Mouse (Mus musculus): Measurements from ENCODE around the gene Nox4.
"Not testable (repeated sequence)": the region's sequence is repeated elsewhere in the genome, so short reads cannot be mapped to it uniquely, and the experiment has no call there.

Gene Nox4

DNA sequence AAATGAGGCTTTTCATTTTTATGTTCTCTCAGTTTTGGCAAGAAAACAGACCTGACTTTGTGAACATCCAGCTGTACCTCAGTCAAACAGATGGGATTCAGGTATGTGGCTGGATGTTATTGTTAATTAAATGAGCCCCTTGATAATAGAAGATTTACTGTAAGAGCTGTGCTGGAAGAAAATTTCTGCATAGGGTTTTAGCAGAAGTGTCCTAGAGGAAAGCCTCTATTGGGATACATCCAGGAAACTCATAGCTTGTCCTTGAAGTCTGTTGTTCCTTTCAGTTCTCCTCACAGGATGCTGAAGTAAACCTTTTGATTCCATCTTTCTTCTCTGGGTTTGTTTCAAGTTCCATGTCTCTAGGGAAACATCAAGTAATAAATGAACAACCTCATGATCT lies 128.4 kb downstream of the Nox4 start:
- DNase-seq, result no peak

GRCm38 (mm10) chr7:87374935-87375334 lies 129.0 kb downstream of the Nox4 start:
- DNase-seq, result no peak

DNA sequence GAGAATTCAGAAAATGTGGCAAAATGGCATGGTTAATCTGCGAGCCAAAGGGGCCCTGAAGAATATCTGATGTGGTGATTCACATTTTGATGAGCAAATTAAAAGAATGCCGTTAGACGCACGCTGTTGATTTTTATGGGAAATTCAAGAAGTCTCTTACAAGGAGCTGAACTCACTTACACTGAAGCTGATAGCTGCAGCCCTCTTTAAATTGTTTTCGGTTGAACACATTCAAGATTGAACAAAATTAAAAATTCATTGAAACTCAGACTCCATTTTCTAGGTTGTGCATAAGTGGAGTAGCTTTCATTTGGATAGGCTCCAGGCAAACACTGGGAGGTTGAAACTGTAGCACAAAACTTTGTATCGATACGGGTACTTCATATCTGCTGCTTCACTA lies 151.1 kb downstream of the Nox4 start:
- DNase-seq, result no peak

- not testable (repeated sequence) for DNase-seq
These were observed 165.5 kb downstream of the Nox4 start for GRCm38 (mm10) chr7:87411373-87411772.

- DNase-seq, result no peak
These were observed 167.4 kb downstream of the Nox4 start for GRCm38 (mm10) chr7:87413271-87413670.

Measured in thymus, postnatal 36 days (tissue).